Mouse (Mus musculus): ENCODE data around the gene Vmn1r184. TPM values are rescaled to one million over a fixed set of nuclear protein-coding genes. Genes with fewer than 3 reads are reported as not detected.
"Not testable (repeated sequence)": the region's sequence is repeated elsewhere in the genome, so short reads cannot be mapped to it uniquely, and the experiment has no call there.

Vmn1r184 gene
- polyA plus RNA-seq (2014; fragmentation: Nextera tagmentation; extraction: Ambion mirVana), result not detected in 2 replicates

- not testable (repeated sequence) for ATAC-seq (ENCODE audit: insufficient read depth, low FRiP score, low TSS enrichment); H3K9ac ChIP-seq (ENCODE audit: low read length); H3K4me2 ChIP-seq (ENCODE audit: low read depth); H3K4me1 ChIP-seq (ENCODE audit: control insufficient read depth, insufficient read depth, low read length); H3K27me3 ChIP-seq (ENCODE audit: control insufficient read depth, insufficient read depth, low read length); H3K27ac ChIP-seq (ENCODE audit: low read depth, low read length); DNase-seq (ENCODE audit: low spot score); H3K9me3 ChIP-seq (ENCODE audit: control insufficient read depth, low read length); H3K36me3 ChIP-seq (ENCODE audit: control insufficient read depth, insufficient read depth, low read length); H3K4me3 ChIP-seq (ENCODE audit: low read depth, low read length)
- WGBS, result 90% methylated on average over 1 of the region's 1 CpGs
Observed at GRCm38 (mm10) chr7:26260034-26260433, at the start of gene Vmn1r184. Vmn1r184 (plus strand) TSS chr7:26260334.

DNA sequence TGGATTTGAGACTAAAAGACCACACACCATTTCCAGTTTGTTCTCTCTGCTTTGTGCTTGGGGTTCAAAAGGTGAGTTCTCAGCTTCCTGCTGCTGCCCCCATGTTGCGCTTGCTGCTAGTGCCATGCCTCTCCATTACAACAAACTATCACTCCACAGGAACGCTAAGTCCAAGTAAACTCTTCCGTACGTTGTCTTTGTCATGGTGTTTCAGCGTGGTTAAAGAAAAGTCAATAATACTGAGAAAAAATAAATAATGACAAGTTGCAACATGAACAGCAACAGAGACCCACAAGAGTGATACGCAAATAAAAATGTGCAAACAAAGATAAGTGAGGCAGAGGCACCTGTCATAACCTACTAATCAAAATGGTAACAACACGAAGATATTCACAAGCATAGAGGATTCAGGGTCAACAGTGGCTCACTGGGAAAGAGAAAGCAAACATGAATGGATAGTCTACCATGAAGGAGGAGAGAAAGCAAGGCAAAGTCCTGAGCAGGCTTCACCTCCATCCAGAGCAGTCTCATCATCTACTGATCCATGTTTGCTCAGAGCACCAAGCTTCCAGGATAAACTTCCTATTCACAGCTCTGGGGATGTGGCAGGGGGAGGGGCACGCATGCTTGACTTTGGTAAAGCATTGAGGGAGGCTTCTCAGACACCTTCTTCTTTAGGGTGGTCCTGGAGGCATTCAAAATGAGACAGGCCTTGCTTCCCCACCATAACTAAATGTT, 43.5 kb downstream of the Vmn1r184 start:
- H3K9ac ChIP-seq (ENCODE audit: low read length); H3K27ac ChIP-seq (ENCODE audit: low read depth, low read length); DNase-seq (ENCODE audit: low spot score); H3K4me3 ChIP-seq (ENCODE audit: low read depth, low read length); H3K4me1 ChIP-seq (ENCODE audit: control insufficient read depth, insufficient read depth, low read length); H3K36me3 ChIP-seq (ENCODE audit: control insufficient read depth, insufficient read depth, low read length); ATAC-seq (ENCODE audit: insufficient read depth, low FRiP score, low TSS enrichment); H3K27me3 ChIP-seq (ENCODE audit: control insufficient read depth, insufficient read depth, low read length); H3K4me2 ChIP-seq (ENCODE audit: low read depth); H3K9me3 ChIP-seq (ENCODE audit: control insufficient read depth, low read length): not testable (repeated sequence)
- WGBS, result 89% methylated on average over 7 of the region's 8 CpGs

- not testable (repeated sequence) for ATAC-seq (ENCODE audit: insufficient read depth, low FRiP score, low TSS enrichment)
Observed at GRCm38 (mm10) chr7:26306926-26307325, 46.8 kb downstream of the Vmn1r184 start, which contains the start of gene Cyp2a4. Cyp2a4 (plus strand) TSS chr7:26307169.

DNA sequence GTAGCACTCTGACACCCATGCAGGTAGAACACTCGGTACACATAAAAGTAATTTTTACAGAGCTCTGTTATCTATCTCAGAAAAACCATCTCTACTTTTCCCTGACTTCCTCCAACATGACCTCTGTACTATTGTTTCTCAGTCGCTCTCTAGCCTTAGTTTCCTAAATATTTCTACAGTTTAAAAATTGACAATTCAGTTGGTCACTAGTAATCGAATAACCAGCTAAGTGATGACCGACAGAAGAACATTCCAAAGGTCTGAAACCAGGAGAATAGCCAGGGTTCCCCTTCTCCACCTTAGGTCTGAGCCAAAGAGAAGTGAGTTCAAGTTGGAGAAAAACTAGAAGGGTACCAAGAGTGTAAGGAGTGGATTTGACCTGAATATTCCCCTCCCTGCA, 51.7 kb downstream of the Vmn1r184 start:
- not testable (repeated sequence) for H3K4me2 ChIP-seq (ENCODE audit: low read depth); ATAC-seq (ENCODE audit: insufficient read depth, low FRiP score, low TSS enrichment)

More at GRCm38 (mm10) chr7:26306926-26307325, 46.8 kb downstream of the Vmn1r184 start, which contains the start of gene Cyp2a4:
- H3K27ac ChIP-seq (ENCODE audit: low read depth, low read length); H3K27me3 ChIP-seq (ENCODE audit: control insufficient read depth, insufficient read depth, low read length); H3K4me1 ChIP-seq (ENCODE audit: control insufficient read depth, insufficient read depth, low read length); DNase-seq (ENCODE audit: low spot score); H3K4me2 ChIP-seq (ENCODE audit: low read depth); H3K4me3 ChIP-seq (ENCODE audit: low read depth, low read length); H3K9ac ChIP-seq (ENCODE audit: low read length); H3K36me3 ChIP-seq (ENCODE audit: control insufficient read depth, insufficient read depth, low read length); H3K9me3 ChIP-seq (ENCODE audit: control insufficient read depth, low read length): not testable (repeated sequence)
- 63% methylated on average over 2 of the region's 2 CpGs for WGBS

DNA sequence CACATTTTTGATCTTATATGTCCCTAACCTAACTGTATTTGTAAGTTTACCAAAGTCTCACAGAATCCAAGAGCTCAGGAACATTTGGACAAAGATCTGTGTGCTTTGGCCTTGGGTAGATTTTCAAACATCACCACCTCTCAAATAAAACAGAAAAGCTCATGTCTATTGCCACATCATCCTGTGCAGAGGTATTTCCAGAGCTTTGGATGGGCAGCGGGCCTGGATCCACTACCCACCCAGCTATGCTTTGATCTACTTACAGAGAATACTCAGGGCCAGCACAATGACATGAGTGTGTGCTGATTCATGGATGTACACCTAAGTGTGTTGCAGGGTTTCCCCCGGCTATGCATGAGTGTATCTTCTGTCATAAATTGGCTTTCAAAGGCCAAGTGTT, 55.1 kb downstream of the Vmn1r184 start:
- not testable (repeated sequence) for H3K27ac ChIP-seq (ENCODE audit: low read depth, low read length); ATAC-seq (ENCODE audit: insufficient read depth, low FRiP score, low TSS enrichment); H3K4me2 ChIP-seq (ENCODE audit: low read depth); H3K27me3 ChIP-seq (ENCODE audit: control insufficient read depth, insufficient read depth, low read length); H3K4me3 ChIP-seq (ENCODE audit: low read depth, low read length); H3K4me1 ChIP-seq (ENCODE audit: control insufficient read depth, insufficient read depth, low read length); H3K9me3 ChIP-seq (ENCODE audit: control insufficient read depth, low read length); DNase-seq (ENCODE audit: low spot score); H3K36me3 ChIP-seq (ENCODE audit: control insufficient read depth, insufficient read depth, low read length); H3K9ac ChIP-seq (ENCODE audit: low read length)
- 93% methylated on average over 2 of the region's 2 CpGs for WGBS

More for the DNA sequence above, 51.7 kb downstream of the Vmn1r184 start:
- H3K27me3 ChIP-seq (ENCODE audit: control insufficient read depth, insufficient read depth, low read length); H3K4me1 ChIP-seq (ENCODE audit: control insufficient read depth, insufficient read depth, low read length); DNase-seq (ENCODE audit: low spot score); H3K36me3 ChIP-seq (ENCODE audit: control insufficient read depth, insufficient read depth, low read length); H3K9me3 ChIP-seq (ENCODE audit: control insufficient read depth, low read length); H3K4me3 ChIP-seq (ENCODE audit: low read depth, low read length); H3K9ac ChIP-seq (ENCODE audit: low read length); H3K27ac ChIP-seq (ENCODE audit: low read depth, low read length): not testable (repeated sequence)
- WGBS, result 84% methylated on average over 4 of the region's 4 CpGs

GRCm38 (mm10) chr7:26315809-26316208, 55.7 kb downstream of the Vmn1r184 start:
- not testable (repeated sequence) for H3K27me3 ChIP-seq (ENCODE audit: control insufficient read depth, insufficient read depth, low read length); H3K9ac ChIP-seq (ENCODE audit: low read length); H3K36me3 ChIP-seq (ENCODE audit: control insufficient read depth, insufficient read depth, low read length); H3K9me3 ChIP-seq (ENCODE audit: control insufficient read depth, low read length); ATAC-seq (ENCODE audit: insufficient read depth, low FRiP score, low TSS enrichment); H3K4me2 ChIP-seq (ENCODE audit: low read depth); DNase-seq (ENCODE audit: low spot score); H3K4me1 ChIP-seq (ENCODE audit: control insufficient read depth, insufficient read depth, low read length); H3K4me3 ChIP-seq (ENCODE audit: low read depth, low read length); H3K27ac ChIP-seq (ENCODE audit: low read depth, low read length)
- 85% methylated on average over 4 of the region's 4 CpGs for WGBS

Other genes starting within 250 kb of the Vmn1r184 start
- gene Cyp2b13, start 198.8 kb upstream of the Vmn1r184 start, polyA plus RNA-seq (2014; fragmentation: Nextera tagmentation; extraction: Ambion mirVana), result not detected in 2 replicates
- gene Cyp2b9, start 86.9 kb upstream of the Vmn1r184 start, polyA plus RNA-seq (2014; fragmentation: Nextera tagmentation; extraction: Ambion mirVana), result not detected in 2 replicates
- not detected in 2 replicates for gene Cyp2a4, start 46.8 kb downstream of the Vmn1r184 start, polyA plus RNA-seq (2014; fragmentation: Nextera tagmentation; extraction: Ambion mirVana)
- gene Nlrp9c, start 143.4 kb downstream of the Vmn1r184 start, polyA plus RNA-seq (2014; fragmentation: Nextera tagmentation; extraction: Ambion mirVana), result not detected in 2 replicates
- gene Nlrp4a, start 174.8 kb downstream of the Vmn1r184 start, polyA plus RNA-seq (2014; fragmentation: Nextera tagmentation; extraction: Ambion mirVana), result not detected in 2 replicates

Data from neural tube, embryonic 11.5 days (tissue).